Mouse (Mus musculus) liver, adult 2 months (tissue): ENCODE measurements around the gene Sec22c.

Experiments
- CTCF ChIP-seq: fragments of 200-500 bp; IDR thresholded peaks from 2 replicates; pipeline ENCODE4 v1.5.1; 2011; ENCODE audit warnings: low read depth, low read length, control low read depth
- POLR2A ChIP-seq: fragments of 200-500 bp; IDR thresholded peaks from 2 replicates; pipeline ENCODE4 v1.6.1; 2011; ENCODE audit warnings: low read length, control low read depth; ENCODE audit not compliant: insufficient read depth; ENCODE audit errors: extremely low read depth

DNA sequence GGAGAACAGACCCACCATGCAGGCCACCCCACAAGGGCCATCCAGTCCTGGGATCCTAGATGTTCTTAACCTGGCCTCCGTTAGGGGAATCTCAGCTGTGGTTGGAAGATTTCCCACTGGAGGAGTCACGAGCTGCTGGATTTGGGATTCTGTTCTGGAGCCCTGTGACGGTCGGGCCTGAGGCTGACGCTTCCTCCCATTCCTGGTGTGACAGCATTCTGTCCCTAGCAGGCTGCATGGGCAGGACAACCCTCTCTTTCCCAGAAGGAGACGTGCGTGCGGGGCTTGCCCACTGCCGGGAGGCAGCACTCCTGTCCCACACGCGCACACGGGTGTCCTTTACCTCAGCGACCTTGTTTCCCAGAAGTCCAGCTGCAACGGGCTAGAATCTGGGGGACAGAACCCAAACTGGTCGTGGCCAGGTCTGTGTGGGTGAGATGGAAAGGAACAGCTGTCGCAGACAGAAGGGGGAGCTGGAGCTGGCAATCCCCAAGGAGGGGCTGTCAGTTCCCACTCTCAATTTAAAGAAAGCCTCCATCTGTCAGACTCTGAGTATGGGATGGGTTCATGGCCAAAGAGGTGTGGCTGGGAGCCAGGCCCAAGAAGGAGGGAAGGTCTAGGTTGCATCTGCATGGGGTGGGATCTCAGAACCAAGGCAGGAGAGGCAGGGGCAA lies 38.2 kb downstream of the Sec22c start:
- TF ChIP-seq CTCF (no peak), POLR2A (no peak)
